Mouse (Mus musculus): ENCODE data around the gene Cgn. TPM values are rescaled to one million over a fixed set of nuclear protein-coding genes. Genes with fewer than 3 reads are reported as not detected.
A peak's percentile ranks its signal among the peaks of the same experiment; 100 is the strongest.

Gene Cgn
- 1 to 10 TPM in 3 of 4 experiments, under 1 TPM in 1; 0.73 to 3.5 (median 1.5) TPM for total RNA-seq (2022)

- peak; percentile 89 for DNase-seq
Measured at GRCm38 (mm10) chr3:94786367-94786835, at the start of gene Cgn. TSS of gene Cgn (minus strand) at chr3:94786492.

GRCm38 (mm10) chr3:94835396-94835795, 49.1 kb upstream of the Cgn start:
- DNase-seq = no peak

GRCm38 (mm10) chr3:94833358-94833757, 47.1 kb upstream of the Cgn start:
- DNase-seq = no peak

- DNase-seq = no peak
Measured at GRCm38 (mm10) chr3:94832701-94833100, 46.4 kb upstream of the Cgn start.

GRCm38 (mm10) chr3:94832100-94832499, 45.8 kb upstream of the Cgn start:
- no peak for DNase-seq

GRCm38 (mm10) chr3:94824110-94824509, 37.8 kb upstream of the Cgn start:
- DNase-seq = no peak

- no peak for DNase-seq
Measured at GRCm38 (mm10) chr3:94822082-94822481, 35.8 kb upstream of the Cgn start.

- DNase-seq = no peak
Measured at GRCm38 (mm10) chr3:94821008-94821638, 34.8 kb upstream of the Cgn start.

- DNase-seq = no peak
Measured at GRCm38 (mm10) chr3:94819452-94820425, 33.4 kb upstream of the Cgn start.

GRCm38 (mm10) chr3:94817731-94818130, 31.4 kb upstream of the Cgn start:
- DNase-seq = no peak

GRCm38 (mm10) chr3:94815603-94816002, 29.3 kb upstream of the Cgn start:
- no peak for DNase-seq

GRCm38 (mm10) chr3:94814663-94815062, 28.4 kb upstream of the Cgn start:
- DNase-seq = no peak

- no peak for DNase-seq
Measured at GRCm38 (mm10) chr3:94814063-94814462, 27.8 kb upstream of the Cgn start.

GRCm38 (mm10) chr3:94813651-94814050, 27.4 kb upstream of the Cgn start:
- DNase-seq = peak; percentile 82

- DNase-seq = no peak
Measured at GRCm38 (mm10) chr3:94811628-94812027, 25.3 kb upstream of the Cgn start.

GRCm38 (mm10) chr3:94808296-94808695, 22.0 kb upstream of the Cgn start:
- no peak for DNase-seq

- DNase-seq = no peak
Measured at GRCm38 (mm10) chr3:94804976-94805375, 18.7 kb upstream of the Cgn start.

- no peak for DNase-seq
Measured at GRCm38 (mm10) chr3:94804146-94804545, 17.9 kb upstream of the Cgn start.

GRCm38 (mm10) chr3:94796181-94796580, 9.9 kb upstream of the Cgn start:
- DNase-seq = no peak

GRCm38 (mm10) chr3:94795596-94796140, 9.4 kb upstream of the Cgn start:
- no peak for DNase-seq

- DNase-seq = no peak
Measured at GRCm38 (mm10) chr3:94794359-94794758, 8.1 kb upstream of the Cgn start.

GRCm38 (mm10) chr3:94793672-94794071, 7.4 kb upstream of the Cgn start:
- no peak for DNase-seq

GRCm38 (mm10) chr3:94792258-94792657, 6.0 kb upstream of the Cgn start:
- no peak for DNase-seq
